Mouse (Mus musculus): ENCODE results near the gene Uqcrq.

Uqcrq gene

DNA sequence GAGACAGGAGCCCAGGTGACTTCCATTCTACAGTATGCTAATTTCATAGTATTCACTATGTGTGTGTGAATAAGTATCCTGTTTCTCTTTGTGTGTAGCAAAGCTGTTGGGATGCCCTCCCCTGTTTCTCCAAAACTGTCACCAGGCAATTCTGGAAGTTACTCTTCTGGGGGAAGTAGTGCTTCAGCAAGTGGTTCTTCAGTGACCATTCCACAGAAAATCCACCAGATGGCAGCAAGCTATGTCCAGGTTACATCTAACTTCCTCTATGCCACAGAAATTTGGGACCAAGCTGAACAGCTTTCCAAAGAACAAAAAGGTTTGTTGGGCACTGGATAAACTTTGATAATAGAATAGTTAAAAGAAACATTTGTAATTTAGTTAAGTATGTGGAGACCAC is 18.9 kb downstream of the Uqcrq start:
- no peak for DNase-seq (ENCODE audit: extremely low spot score)

DNA sequence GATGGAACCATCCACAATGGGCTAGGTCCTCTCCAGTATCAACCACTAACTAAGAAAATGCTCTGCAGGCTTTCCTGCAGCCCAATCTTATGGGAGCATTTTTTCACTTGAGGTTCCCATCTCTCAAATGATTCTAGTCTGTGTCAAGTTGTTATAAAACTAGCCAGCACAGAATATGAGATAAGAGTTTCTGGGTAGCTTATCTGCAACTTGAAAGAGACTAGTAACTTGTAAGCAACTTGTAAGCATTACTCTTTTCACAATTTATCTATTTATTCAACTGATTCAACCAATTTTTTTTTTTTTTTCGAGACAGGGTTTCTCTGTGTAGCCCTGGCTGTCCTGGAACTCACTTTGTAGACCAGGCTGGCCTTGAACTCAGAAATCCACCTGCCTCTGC is 27.0 kb downstream of the Uqcrq start:
- DNase-seq (ENCODE audit: extremely low spot score), result no peak

DNA sequence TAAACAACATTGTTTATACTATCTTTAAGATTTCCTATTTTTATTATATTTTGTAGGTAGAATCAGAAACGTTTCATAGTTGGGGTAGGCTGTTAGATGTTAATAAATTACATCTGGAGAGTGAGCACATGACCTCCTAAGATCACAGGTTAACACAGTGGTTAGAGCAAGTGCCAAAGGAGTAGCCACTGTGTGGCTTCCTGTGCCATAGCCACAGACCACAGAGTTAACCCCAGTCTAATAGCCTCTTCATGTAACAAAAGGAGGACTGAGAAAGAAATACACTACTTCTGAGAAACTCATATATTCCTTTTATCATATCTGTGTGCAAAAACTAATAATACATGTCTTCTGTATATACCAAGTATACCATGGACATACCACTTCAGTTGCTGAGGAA is 36.8 kb downstream of the Uqcrq start:
- no peak for DNase-seq (ENCODE audit: extremely low spot score)

DNA sequence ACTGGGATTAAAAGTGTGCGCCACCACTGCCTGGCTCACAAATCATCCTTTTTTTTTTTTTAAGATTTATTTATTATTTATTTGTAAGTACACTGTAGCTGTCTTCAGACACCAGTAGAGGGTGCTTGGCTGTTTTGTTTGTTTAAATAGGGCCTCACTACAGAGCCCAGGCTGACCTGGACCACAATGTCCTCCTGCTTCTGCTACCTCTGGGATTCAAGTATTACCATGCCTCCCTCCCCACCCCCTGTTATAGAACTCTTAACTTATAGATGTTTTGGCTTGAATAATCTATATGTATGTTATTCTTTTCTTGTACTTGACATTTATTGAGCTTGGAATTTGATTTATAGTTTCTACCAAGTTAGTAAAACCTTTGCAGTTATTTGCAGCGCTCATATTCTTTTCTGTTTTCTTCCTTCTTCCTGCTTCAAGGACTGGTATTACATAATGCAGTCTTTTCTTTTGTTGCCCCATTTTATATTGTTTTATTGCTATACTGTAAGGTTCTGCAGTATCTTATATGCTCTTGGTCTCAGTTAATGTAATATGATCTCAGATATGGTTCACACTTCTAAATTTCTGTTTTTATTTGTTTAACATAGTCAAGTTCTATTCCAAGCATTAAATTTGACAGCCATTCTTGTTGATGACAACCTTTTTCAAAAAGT is 46.7 kb downstream of the Uqcrq start:
- DNase-seq (ENCODE audit: extremely low spot score), result no peak

DNA sequence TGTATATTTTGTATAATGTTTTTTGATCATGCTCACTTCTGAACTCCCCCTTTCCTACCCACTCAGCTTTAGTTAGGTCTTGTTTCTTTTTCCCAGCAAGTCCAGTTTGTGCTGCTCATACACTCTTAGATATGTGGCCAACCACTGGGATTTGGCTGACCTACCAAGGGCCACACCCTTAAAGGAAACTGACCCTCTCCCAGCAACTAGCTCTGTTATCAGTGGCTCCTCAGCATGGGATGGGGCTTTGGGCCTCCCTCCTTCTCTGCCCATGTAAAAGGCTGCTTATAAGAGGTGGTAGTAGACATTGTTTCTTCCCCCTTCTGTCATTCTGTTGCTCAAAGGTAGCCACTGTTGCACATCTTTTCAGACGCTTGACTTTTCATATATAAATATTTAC is 51.7 kb downstream of the Uqcrq start:
- no peak for DNase-seq (ENCODE audit: extremely low spot score)
